Mouse (Mus musculus): ENCODE measurements around the gene Cdkal1. TPM values are rescaled to one million over a fixed set of nuclear protein-coding genes. Genes with fewer than 3 reads are reported as not detected.
A peak's percentile ranks its signal among the peaks of the same experiment; 100 is the strongest.

Cdkal1 gene
- polyA plus RNA-seq, 1 experiment from 2014 or later: 23.9 TPM

DNA sequence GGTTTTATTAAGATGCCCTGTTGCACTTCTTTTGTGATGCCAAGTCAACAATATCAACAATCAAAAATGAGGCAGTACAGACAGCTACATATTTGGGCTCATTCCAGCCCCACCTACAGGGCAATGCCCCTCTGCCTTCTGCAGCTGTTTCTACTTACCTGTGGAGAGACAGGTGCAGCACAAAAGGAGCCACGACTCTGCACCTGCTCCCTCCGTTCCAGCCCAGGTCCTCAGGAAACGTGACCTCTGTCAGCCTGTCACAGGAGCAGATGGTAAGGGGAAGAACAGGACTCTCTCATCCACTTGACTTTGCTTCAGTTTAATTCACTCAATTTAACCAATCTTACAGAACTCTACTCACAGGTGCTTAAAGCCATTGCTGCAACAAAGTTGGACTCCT is 258.7 kb downstream of the Cdkal1 start:
- Histone ChIP-seq H3K4me3 (ENCODE audit: low read depth, low read length) (no peak overlapping the region), H3K27me3 (replicated peaks; ENCODE audit: control insufficient read depth, insufficient read depth, low read length) (no peaks in the 10 kb centered on the region), H3K27ac (ENCODE audit: low read depth, low read length) (no peak overlapping the region), H3K9me3 (replicated peaks; ENCODE audit: control insufficient read depth, low read length) (peaks cover 7% of the 10 kb centered on the region), H3K36me3 (ENCODE audit: control insufficient read depth, insufficient read depth, low read length) (no peaks in the 10 kb centered on the region), H3K9ac (ENCODE audit: low read length) (no peak overlapping the region), H3K4me1 (ENCODE audit: control insufficient read depth, insufficient read depth, low read length) (no peaks in the 10 kb centered on the region), H3K4me2 (ENCODE audit: low read length) (no peak overlapping the region)
- no peak for DNase-seq (ENCODE audit: low spot score)
- no peak for ATAC-seq
- 70% methylated on average over 3 of the region's 3 CpGs for WGBS

DNA sequence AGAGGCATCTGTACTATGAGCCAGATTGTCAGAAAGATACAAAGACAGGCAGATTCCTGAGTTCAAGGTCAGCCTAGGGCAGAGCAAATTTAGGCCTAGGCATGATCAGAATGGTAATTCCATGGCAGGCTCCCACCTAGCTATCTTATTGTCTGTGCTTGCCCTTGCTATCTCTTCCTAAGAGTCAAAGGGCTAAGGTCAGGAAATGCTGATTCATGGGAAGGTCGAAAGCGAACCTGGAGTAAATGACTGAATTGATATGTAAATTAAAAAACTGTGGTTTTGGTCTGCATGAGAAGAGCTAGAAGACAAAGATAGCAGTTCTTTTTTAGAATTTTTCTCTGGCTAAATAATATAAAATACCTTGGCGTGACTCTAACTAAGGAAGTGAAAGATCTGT is 262.4 kb downstream of the Cdkal1 start:
- H3K27me3 ChIP-seq (replicated peaks; ENCODE audit: control insufficient read depth, insufficient read depth, low read length): no peaks in the 10 kb centered on the region
- H3K9ac ChIP-seq (ENCODE audit: low read length): no peak overlapping the region
- H3K4me1 ChIP-seq (ENCODE audit: control insufficient read depth, insufficient read depth, low read length): no peaks in the 10 kb centered on the region
- peaks cover 7% of the 10 kb centered on the region for H3K9me3 ChIP-seq (replicated peaks; ENCODE audit: control insufficient read depth, low read length)
- no peak for ATAC-seq
- H3K4me3 ChIP-seq (ENCODE audit: low read depth, low read length): no peak overlapping the region
- DNase-seq (ENCODE audit: low spot score): no peak
- no peaks in the 10 kb centered on the region for H3K36me3 ChIP-seq (ENCODE audit: control insufficient read depth, insufficient read depth, low read length)
- WGBS: 96% methylated on average over 3 of the region's 3 CpGs
- H3K27ac ChIP-seq (ENCODE audit: low read depth, low read length): no peak overlapping the region
- H3K4me2 ChIP-seq (ENCODE audit: low read length): no peak overlapping the region

DNA sequence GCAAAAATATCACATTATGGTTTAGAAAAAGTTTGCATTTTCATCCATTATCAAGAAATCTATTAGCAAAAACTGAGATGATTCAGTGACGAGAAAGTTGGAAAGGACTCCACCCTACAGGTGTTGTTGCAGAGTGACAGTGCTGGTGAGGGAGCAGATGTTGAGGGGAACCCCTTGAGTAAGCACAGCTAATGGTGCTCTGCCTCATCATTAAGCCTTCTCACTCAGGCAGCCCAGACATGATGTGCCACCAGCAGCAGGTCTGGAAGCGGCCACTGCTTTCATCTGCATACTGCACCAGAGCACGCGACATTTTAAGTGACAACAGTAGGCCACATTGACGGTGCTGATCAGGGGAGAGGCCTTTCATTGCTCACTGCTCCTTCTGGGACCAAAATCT is 264.8 kb downstream of the Cdkal1 start:
- no peak overlapping the region for H3K4me3 ChIP-seq (ENCODE audit: low read depth, low read length)
- WGBS: 80% methylated on average over 5 of the region's 5 CpGs
- H3K4me1 ChIP-seq (ENCODE audit: control insufficient read depth, insufficient read depth, low read length): no peaks in the 10 kb centered on the region
- DNase-seq (ENCODE audit: low spot score): no peak
- peaks cover 7% of the 10 kb centered on the region for H3K9me3 ChIP-seq (replicated peaks; ENCODE audit: control insufficient read depth, low read length)
- no peak overlapping the region for H3K9ac ChIP-seq (ENCODE audit: low read length)
- no peaks in the 10 kb centered on the region for H3K27me3 ChIP-seq (replicated peaks; ENCODE audit: control insufficient read depth, insufficient read depth, low read length)
- ATAC-seq: no peak
- no peak overlapping the region for H3K4me2 ChIP-seq (ENCODE audit: low read length)
- no peaks in the 10 kb centered on the region for H3K36me3 ChIP-seq (ENCODE audit: control insufficient read depth, insufficient read depth, low read length)
- no peak overlapping the region for H3K27ac ChIP-seq (ENCODE audit: low read depth, low read length)

DNA sequence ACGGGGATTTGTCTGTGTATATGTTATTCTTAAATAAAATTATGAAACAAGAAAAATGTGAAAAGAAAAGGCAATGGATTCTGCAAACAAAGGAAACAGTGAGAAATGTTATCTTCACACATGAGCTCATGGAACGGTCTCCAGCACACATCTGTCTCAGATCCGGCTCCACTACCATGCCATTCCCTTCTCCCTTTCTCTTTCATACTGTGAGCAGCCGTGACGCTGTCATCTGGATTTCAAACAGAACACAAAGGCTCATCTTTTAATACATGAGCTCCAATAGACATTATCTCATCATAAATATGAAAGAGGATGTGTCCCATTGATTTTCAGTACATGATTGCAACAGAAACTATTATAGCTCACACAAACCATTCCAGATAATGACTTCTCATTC is 265.3 kb downstream of the Cdkal1 start:
- no peak for ATAC-seq
- H3K27ac ChIP-seq (ENCODE audit: low read depth, low read length): no peak overlapping the region
- no peaks in the 10 kb centered on the region for H3K4me1 ChIP-seq (ENCODE audit: control insufficient read depth, insufficient read depth, low read length)
- H3K4me3 ChIP-seq (ENCODE audit: low read depth, low read length): no peak overlapping the region
- H3K4me2 ChIP-seq (ENCODE audit: low read length): no peak overlapping the region
- WGBS: 90% methylated on average over 5 of the region's 5 CpGs
- no peaks in the 10 kb centered on the region for H3K27me3 ChIP-seq (replicated peaks; ENCODE audit: control insufficient read depth, insufficient read depth, low read length)
- H3K9me3 ChIP-seq (replicated peaks; ENCODE audit: control insufficient read depth, low read length): peaks cover 7% of the 10 kb centered on the region
- H3K36me3 ChIP-seq (ENCODE audit: control insufficient read depth, insufficient read depth, low read length): no peaks in the 10 kb centered on the region
- no peak overlapping the region for H3K9ac ChIP-seq (ENCODE audit: low read length)
- DNase-seq (ENCODE audit: low spot score): peak; percentile 27

DNA sequence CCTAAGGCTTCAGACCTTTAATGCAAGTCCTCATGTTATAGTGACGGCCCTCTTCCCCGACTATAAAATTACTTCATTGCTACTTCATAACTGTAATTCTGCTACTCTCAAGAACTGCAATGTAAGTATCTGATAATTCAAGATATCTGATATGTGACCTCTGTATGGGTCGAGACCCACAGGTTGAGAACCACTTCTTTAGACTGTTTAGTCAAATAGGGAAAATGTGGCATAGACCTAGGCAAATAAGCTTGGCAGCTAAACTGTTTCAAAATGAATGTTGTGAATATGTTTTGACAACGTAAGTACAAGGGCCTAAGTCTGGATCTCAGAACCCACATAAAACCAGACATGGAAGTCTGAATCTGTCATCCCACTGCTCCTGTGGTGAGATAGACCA is 266.8 kb downstream of the Cdkal1 start:
- no peak overlapping the region for H3K27ac ChIP-seq (ENCODE audit: low read depth, low read length)
- ATAC-seq (no peak), DNase-seq (ENCODE audit: low spot score) (no peak)
- H3K36me3 ChIP-seq (ENCODE audit: control insufficient read depth, insufficient read depth, low read length): no peaks in the 10 kb centered on the region
- H3K9me3 ChIP-seq (replicated peaks; ENCODE audit: control insufficient read depth, low read length): peaks cover 7% of the 10 kb centered on the region
- no peaks in the 10 kb centered on the region for H3K27me3 ChIP-seq (replicated peaks; ENCODE audit: control insufficient read depth, insufficient read depth, low read length)
- H3K4me3 ChIP-seq (ENCODE audit: low read depth, low read length): no peak overlapping the region
- 93% methylated on average over 4 of the region's 4 CpGs for WGBS
- no peak overlapping the region for H3K9ac ChIP-seq (ENCODE audit: low read length)
- no peak overlapping the region for H3K4me2 ChIP-seq (ENCODE audit: low read length)
- H3K4me1 ChIP-seq (ENCODE audit: control insufficient read depth, insufficient read depth, low read length): no peaks in the 10 kb centered on the region

DNA sequence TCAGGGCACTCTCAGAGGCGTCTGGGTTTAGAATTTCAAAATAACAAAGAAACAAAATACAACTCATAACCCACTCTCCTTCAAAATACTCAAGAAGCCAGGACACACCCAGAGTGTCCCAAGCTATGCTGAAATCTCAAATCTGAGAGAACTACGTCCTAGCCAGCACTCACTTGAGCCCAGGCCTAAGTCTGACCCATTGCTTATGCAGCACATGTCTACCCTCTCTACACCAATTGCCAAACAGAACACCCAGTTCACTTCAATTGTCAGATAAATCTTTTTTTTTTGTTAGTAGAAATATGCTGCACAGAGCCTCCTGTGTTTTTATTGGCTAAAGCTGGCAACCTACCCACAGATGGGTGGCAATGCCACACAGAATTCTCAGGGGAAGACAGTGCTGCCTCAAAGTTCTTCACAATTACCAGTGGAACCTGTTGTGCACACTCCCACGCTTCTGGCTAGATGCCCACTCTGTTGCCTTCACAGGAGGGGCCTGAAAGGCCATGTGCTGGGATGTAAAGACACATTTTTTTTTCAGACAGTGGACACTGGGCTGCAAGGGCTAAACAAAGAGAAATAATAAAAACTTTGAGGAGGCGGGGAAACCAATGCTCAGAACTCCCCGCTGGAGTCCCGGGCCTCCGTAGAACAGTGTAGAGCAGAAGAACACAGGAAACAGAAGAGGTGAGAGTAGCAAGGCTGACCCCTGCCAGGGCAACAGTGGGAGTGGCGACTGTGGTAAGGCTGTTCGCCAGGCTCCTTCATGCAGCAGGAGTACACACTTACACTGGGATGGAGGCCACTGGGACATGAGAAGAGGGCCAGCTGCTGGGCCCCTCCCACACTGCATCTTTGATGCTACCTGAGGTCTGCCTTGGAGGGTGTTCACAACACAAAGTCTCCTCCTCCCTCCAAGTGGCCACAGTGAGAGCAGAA is 273.4 kb downstream of the Cdkal1 start:
- Histone ChIP-seq H3K36me3 (ENCODE audit: control insufficient read depth, insufficient read depth, low read length) (no peaks in the 10 kb centered on the region), H3K9ac (ENCODE audit: low read length) (no peak overlapping the region), H3K27ac (ENCODE audit: low read depth, low read length) (no peak overlapping the region), H3K27me3 (replicated peaks; ENCODE audit: control insufficient read depth, insufficient read depth, low read length) (no peaks in the 10 kb centered on the region), H3K4me2 (ENCODE audit: low read length) (no peak overlapping the region), H3K4me3 (ENCODE audit: low read depth, low read length) (no peak overlapping the region), H3K4me1 (ENCODE audit: control insufficient read depth, insufficient read depth, low read length) (no peaks in the 10 kb centered on the region), H3K9me3 (replicated peaks; ENCODE audit: control insufficient read depth, low read length) (no peaks in the 10 kb centered on the region)
- peak; percentile 22 for DNase-seq (ENCODE audit: low spot score)
- WGBS: 71% methylated on average over 9 of the region's 9 CpGs
- ATAC-seq: peak; percentile 29; the same call in 1 of the 2 replicates

DNA sequence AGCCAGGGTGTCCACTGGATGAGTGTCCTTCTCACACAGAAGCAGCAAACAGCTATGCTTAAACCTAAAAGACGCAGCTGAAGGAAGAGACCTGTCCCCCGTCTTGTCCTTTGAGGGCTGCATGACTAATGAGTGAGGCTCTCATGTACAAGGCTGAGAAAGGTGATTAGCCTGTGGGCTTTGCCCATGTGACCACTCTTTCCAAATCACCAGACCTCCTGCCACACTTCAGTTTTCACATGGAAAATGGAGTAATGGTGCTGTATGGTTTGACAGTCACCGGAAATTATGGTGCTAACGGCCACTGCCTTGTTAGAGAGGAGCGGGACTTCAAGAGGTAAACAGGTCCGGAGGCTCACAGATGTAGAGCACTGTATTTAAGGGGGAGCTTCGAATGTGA is 274.7 kb downstream of the Cdkal1 start:
- H3K36me3 ChIP-seq (ENCODE audit: control insufficient read depth, insufficient read depth, low read length): no peaks in the 10 kb centered on the region
- no peak overlapping the region for H3K4me2 ChIP-seq (ENCODE audit: low read length)
- H3K9me3 ChIP-seq (replicated peaks; ENCODE audit: control insufficient read depth, low read length): no peaks in the 10 kb centered on the region
- H3K27me3 ChIP-seq (replicated peaks; ENCODE audit: control insufficient read depth, insufficient read depth, low read length): no peaks in the 10 kb centered on the region
- no peak overlapping the region for H3K9ac ChIP-seq (ENCODE audit: low read length)
- DNase-seq (ENCODE audit: low spot score): no peak
- H3K4me1 ChIP-seq (ENCODE audit: control insufficient read depth, insufficient read depth, low read length): no peaks in the 10 kb centered on the region
- no peak overlapping the region for H3K27ac ChIP-seq (ENCODE audit: low read depth, low read length)
- 86% methylated on average over 7 of the region's 7 CpGs for WGBS
- no peak for ATAC-seq
- no peak overlapping the region for H3K4me3 ChIP-seq (ENCODE audit: low read depth, low read length)

DNA sequence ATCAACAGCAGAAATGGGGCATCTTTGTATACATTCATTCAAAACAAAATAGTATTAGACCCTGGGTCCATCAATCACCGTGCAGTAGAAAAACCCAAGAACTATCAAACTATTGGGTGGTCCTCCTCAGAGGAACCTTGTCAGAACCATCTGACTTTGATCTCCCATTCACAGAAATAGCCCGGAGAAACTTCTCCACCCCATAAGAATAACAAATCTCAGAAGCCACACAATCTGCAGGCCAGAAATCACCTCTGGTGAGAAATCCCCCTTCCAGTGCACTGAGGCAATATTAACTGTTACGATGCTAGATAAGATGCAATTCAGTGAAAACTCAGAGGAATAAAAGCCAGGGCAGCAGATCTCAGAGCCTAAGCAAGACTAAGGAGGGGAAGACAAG is 275.5 kb downstream of the Cdkal1 start:
- Histone ChIP-seq H3K9ac (ENCODE audit: low read length) (no peak overlapping the region), H3K4me2 (ENCODE audit: low read length) (no peak overlapping the region), H3K4me3 (ENCODE audit: low read depth, low read length) (no peak overlapping the region), H3K27ac (ENCODE audit: low read depth, low read length) (no peak overlapping the region), H3K9me3 (replicated peaks; ENCODE audit: control insufficient read depth, low read length) (no peaks in the 10 kb centered on the region), H3K4me1 (ENCODE audit: control insufficient read depth, insufficient read depth, low read length) (no peaks in the 10 kb centered on the region), H3K36me3 (ENCODE audit: control insufficient read depth, insufficient read depth, low read length) (no peaks in the 10 kb centered on the region), H3K27me3 (replicated peaks; ENCODE audit: control insufficient read depth, insufficient read depth, low read length) (no peaks in the 10 kb centered on the region)
- DNase-seq (ENCODE audit: low spot score) (no peak), ATAC-seq (no peak)
- WGBS: 90% methylated on average over 3 of the region's 3 CpGs

DNA sequence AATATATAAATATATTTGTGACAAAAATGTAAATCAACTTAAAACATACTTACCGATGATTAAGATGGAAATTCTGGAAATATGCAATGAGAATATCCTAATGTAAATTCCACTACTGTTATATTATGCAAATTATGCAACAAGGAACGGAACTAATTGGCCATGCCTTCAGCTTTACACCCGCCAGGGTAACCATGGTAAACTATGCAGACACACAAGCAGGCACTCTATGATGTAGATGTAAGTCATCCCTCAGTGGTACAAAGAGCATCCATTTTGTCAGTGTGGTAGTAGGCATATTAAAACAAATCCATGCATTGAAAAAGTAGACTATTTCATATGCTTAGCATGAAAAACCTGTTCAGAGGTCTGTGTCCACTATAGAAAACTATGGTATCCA is 276.9 kb downstream of the Cdkal1 start:
- Histone ChIP-seq H3K27me3 (replicated peaks; ENCODE audit: control insufficient read depth, insufficient read depth, low read length) (no peaks in the 10 kb centered on the region), H3K4me3 (ENCODE audit: low read depth, low read length) (no peak overlapping the region), H3K4me2 (ENCODE audit: low read length) (no peak overlapping the region), H3K9ac (ENCODE audit: low read length) (no peak overlapping the region), H3K4me1 (ENCODE audit: control insufficient read depth, insufficient read depth, low read length) (no peaks in the 10 kb centered on the region), H3K27ac (ENCODE audit: low read depth, low read length) (no peak overlapping the region), H3K36me3 (ENCODE audit: control insufficient read depth, insufficient read depth, low read length) (no peaks in the 10 kb centered on the region), H3K9me3 (replicated peaks; ENCODE audit: control insufficient read depth, low read length) (no peaks in the 10 kb centered on the region)
- DNase-seq (ENCODE audit: low spot score) (peak; percentile 44), ATAC-seq (peak; percentile 65)
- WGBS: 39% methylated on average over 3 of the region's 3 CpGs

All from forebrain, embryonic 14.5 days (tissue).